Mouse (Mus musculus): ENCODE measurements around the gene Pak2. TPM values are rescaled to one million over a fixed set of nuclear protein-coding genes. Genes with fewer than 3 reads are reported as not detected.

Pak2 gene
- polyA plus RNA-seq, 1 experiment from 2014 or later, result 17.7 TPM

DNA sequence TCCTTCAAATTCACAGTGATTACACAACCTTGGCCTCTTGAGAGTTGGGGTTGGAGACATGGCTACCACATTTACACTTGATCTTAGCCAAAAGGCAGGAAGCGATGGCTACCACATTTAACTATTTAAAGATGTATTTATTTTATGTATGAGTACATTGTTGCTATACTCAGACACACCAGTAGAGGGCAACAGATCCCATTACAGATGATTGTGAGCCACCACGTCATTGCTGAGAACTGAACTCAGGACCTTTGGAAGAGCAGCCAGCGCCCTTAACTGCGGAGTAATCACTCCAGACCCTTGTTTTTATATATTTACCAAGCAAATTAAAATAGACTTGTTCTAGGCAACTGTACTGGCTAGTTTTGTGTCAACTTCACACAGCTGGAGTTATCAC is 36.8 kb downstream of the Pak2 start:
- no peak for ATAC-seq
- Histone ChIP-seq H3K4me3 (no peak overlapping the region), H3K4me1 (no peaks in the 10 kb centered on the region), H3K9me3 (replicated peaks) (no peaks in the 10 kb centered on the region), H3K36me3 (peaks cover 80% of the 10 kb centered on the region), H3K27ac (no peak overlapping the region), H3K9ac (no peak overlapping the region), H3K27me3 (replicated peaks) (no peaks in the 10 kb centered on the region), H3K4me2 (no peak overlapping the region)
- 85% methylated on average over 4 of the region's 4 CpGs for WGBS (ENCODE audit: insufficient replicate concordance)

GRCm38 (mm10) chr16:32019678-32020077 is 59.5 kb downstream of the Pak2 start:
- no peak overlapping the region for H3K4me3 ChIP-seq
- H3K4me1 ChIP-seq, result no peaks in the 10 kb centered on the region
- no peaks in the 10 kb centered on the region for H3K9me3 ChIP-seq (replicated peaks)
- 89% methylated on average over 9 of the region's 9 CpGs for WGBS (ENCODE audit: insufficient replicate concordance)
- no peak overlapping the region for H3K27ac ChIP-seq
- H3K4me2 ChIP-seq, result no peak overlapping the region
- no peaks in the 10 kb centered on the region for H3K27me3 ChIP-seq (replicated peaks)
- no peak overlapping the region for H3K9ac ChIP-seq
- ATAC-seq, result no peak
- H3K36me3 ChIP-seq, result peaks cover 81% of the 10 kb centered on the region

GRCm38 (mm10) chr16:32010330-32010729 is 68.8 kb downstream of the Pak2 start:
- no peak overlapping the region for H3K9ac ChIP-seq
- no peak overlapping the region for H3K4me2 ChIP-seq
- no peak overlapping the region for H3K27ac ChIP-seq
- H3K4me1 ChIP-seq, result 0 out of 2 replicates have a peak, but pooled peaks cover 3% of the 10 kb centered on the region
- H3K9me3 ChIP-seq (replicated peaks), result no peaks in the 10 kb centered on the region
- ATAC-seq, result 0 out of 2 replicates have a peak, but pooled peaks have one; percentile 17
- H3K27me3 ChIP-seq (replicated peaks), result no peaks in the 10 kb centered on the region
- H3K4me3 ChIP-seq, result no peak overlapping the region
- H3K36me3 ChIP-seq, result peaks cover 9% of the 10 kb centered on the region
- 70% methylated on average over 4 of the region's 4 CpGs for WGBS (ENCODE audit: insufficient replicate concordance)

- ATAC-seq, result peak; percentile 64
- H3K27ac ChIP-seq, result no peak overlapping the region
- no peak overlapping the region for H3K9ac ChIP-seq
- 32% methylated on average over 5 of the region's 5 CpGs for WGBS (ENCODE audit: insufficient replicate concordance)
- H3K9me3 ChIP-seq (replicated peaks), result no peaks in the 10 kb centered on the region
- H3K27me3 ChIP-seq (replicated peaks), result no peaks in the 10 kb centered on the region
- H3K36me3 ChIP-seq, result peaks cover 9% of the 10 kb centered on the region
- no peak overlapping the region for H3K4me3 ChIP-seq
- 0 out of 2 replicates have a peak, but pooled peaks cover 3% of the 10 kb centered on the region for H3K4me1 ChIP-seq
- 0 out of 2 replicates have a peak overlapping the region, but pooled peaks have one; percentile 14 for H3K4me2 ChIP-seq
Observed at GRCm38 (mm10) chr16:32009913-32010312, 69.2 kb downstream of the Pak2 start.

- peaks cover 3% of the 10 kb centered on the region; the same call in 1 of the 2 replicates for H3K36me3 ChIP-seq
- peaks cover 4% of the 10 kb centered on the region for H3K4me1 ChIP-seq
- H3K27me3 ChIP-seq (replicated peaks), result no peaks in the 10 kb centered on the region
- WGBS (ENCODE audit: insufficient replicate concordance), result 63% methylated on average over 10 of the region's 10 CpGs
- H3K9me3 ChIP-seq (replicated peaks), result no peaks in the 10 kb centered on the region
- no peak overlapping the region for H3K4me3 ChIP-seq
- ATAC-seq, result peak; percentile 37; the same call in 1 of the 2 replicates
- H3K9ac ChIP-seq, result no peak overlapping the region
- H3K4me2 ChIP-seq, result peak overlapping the region; percentile 28; the same call in 1 of the 2 replicates
- H3K27ac ChIP-seq, result peak overlapping the region; percentile 53
Observed at GRCm38 (mm10) chr16:32008529-32009293, 70.4 kb downstream of the Pak2 start.

- WGBS (ENCODE audit: insufficient replicate concordance), result 89% methylated on average over 3 of the region's 3 CpGs
- no peak for ATAC-seq
- H3K9me3 ChIP-seq (replicated peaks), result no peaks in the 10 kb centered on the region
- no peak overlapping the region for H3K4me3 ChIP-seq
- H3K9ac ChIP-seq, result no peak overlapping the region
- no peaks in the 10 kb centered on the region for H3K27me3 ChIP-seq (replicated peaks)
- peaks cover 27% of the 10 kb centered on the region for H3K4me1 ChIP-seq
- H3K36me3 ChIP-seq, result peaks cover 14% of the 10 kb centered on the region
- no peak overlapping the region for H3K4me2 ChIP-seq
- H3K27ac ChIP-seq, result no peak overlapping the region
Observed at GRCm38 (mm10) chr16:32004731-32005130, 74.4 kb downstream of the Pak2 start.

- Histone ChIP-seq H3K4me1 (peaks cover 31% of the 10 kb centered on the region), H3K9ac (peak within 1 kb of the TSS; percentile 88), H3K27ac (peak within 1 kb of the TSS; percentile 82), H3K27me3 (replicated peaks) (no peaks in the 10 kb centered on the region), H3K4me3 (peak within 1 kb of the TSS; percentile 92), H3K9me3 (replicated peaks) (no peaks in the 10 kb centered on the region), H3K36me3 (peaks cover 22% of the 10 kb centered on the region), H3K4me2 (peak within 1 kb of the TSS; percentile 93)
- peak; percentile 93 for ATAC-seq
- under 1% methylated on average over 66 of the region's 66 CpGs for WGBS (ENCODE audit: insufficient replicate concordance)
Observed at GRCm38 (mm10) chr16:32002509-32003477, 76.3 kb downstream of the Pak2 start, which contains the start of gene Senp5. Gene Senp5, minus strand, starts transcription at chr16:32003287.

- 82% methylated on average over 5 of the region's 5 CpGs for WGBS (ENCODE audit: insufficient replicate concordance)
- Histone ChIP-seq H3K9me3 (replicated peaks) (no peaks in the 10 kb centered on the region), H3K27ac (no peak overlapping the region), H3K36me3 (peaks cover 49% of the 10 kb centered on the region), H3K4me1 (peaks cover 19% of the 10 kb centered on the region), H3K9ac (no peak overlapping the region), H3K4me2 (no peak overlapping the region), H3K4me3 (no peak overlapping the region), H3K27me3 (replicated peaks) (no peaks in the 10 kb centered on the region)
- ATAC-seq, result no peak
Observed at GRCm38 (mm10) chr16:31996371-31996770, 82.8 kb downstream of the Pak2 start.

- no peak overlapping the region for H3K9ac ChIP-seq
- H3K9me3 ChIP-seq (replicated peaks), result no peaks in the 10 kb centered on the region
- no peaks in the 10 kb centered on the region for H3K27me3 ChIP-seq (replicated peaks)
- peaks cover 10% of the 10 kb centered on the region; the same call in 1 of the 2 replicates for H3K4me1 ChIP-seq
- no peak overlapping the region for H3K4me3 ChIP-seq
- H3K27ac ChIP-seq, result no peak overlapping the region
- H3K36me3 ChIP-seq, result peaks cover 49% of the 10 kb centered on the region
- no peak overlapping the region for H3K4me2 ChIP-seq
- no peak for ATAC-seq
Observed at GRCm38 (mm10) chr16:31993946-31994345, 85.2 kb downstream of the Pak2 start.

DNA sequence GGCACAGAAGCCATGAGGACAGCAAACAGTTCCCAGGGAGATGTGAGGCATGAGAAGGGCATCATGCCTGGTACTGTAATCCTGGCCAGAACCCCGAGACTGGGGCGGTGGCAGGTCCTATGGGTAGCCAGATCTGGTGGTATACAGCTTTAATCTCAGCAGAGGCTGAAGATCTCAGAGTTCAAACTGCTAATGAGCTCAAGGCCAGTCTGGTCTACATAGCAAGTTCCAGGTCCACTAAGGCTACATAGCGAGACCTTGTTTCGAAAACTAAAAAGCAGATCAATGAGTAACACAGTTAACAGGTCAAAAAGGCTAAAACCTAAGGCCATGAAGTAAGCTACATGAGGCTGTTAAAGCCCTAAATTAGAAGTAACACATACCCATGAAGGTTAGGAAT is 85.9 kb downstream of the Pak2 start:
- no peaks in the 10 kb centered on the region for H3K9me3 ChIP-seq (replicated peaks)
- no peak overlapping the region for H3K4me2 ChIP-seq
- peaks cover 7% of the 10 kb centered on the region; the same call in 1 of the 2 replicates for H3K4me1 ChIP-seq
- H3K9ac ChIP-seq, result no peak overlapping the region
- WGBS (ENCODE audit: insufficient replicate concordance), result 90% methylated on average over 4 of the region's 4 CpGs
- no peak overlapping the region for H3K27ac ChIP-seq
- H3K27me3 ChIP-seq (replicated peaks), result no peaks in the 10 kb centered on the region
- H3K36me3 ChIP-seq, result peaks cover 53% of the 10 kb centered on the region
- no peak for ATAC-seq
- H3K4me3 ChIP-seq, result no peak overlapping the region

DNA sequence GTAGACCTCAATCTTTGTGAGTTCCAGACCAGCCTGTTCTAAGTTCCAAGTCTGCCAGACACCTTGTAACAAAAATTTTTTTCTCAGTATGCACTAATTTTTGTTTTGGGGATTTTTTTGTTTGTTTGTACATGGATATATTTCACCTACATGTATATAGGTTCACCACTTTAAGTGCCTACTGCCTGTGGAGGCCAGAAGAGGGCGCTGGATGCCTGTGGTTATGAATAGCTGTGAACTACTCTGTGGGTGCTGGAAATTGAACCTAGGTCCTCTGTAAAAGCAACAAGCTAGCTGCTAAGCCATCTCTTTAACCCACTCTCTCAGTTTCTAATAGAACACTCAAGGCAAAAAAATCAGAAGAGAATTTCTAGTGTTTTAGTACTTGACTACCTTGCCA is 87.1 kb downstream of the Pak2 start:
- Histone ChIP-seq H3K27me3 (replicated peaks) (no peaks in the 10 kb centered on the region), H3K36me3 (peaks cover 62% of the 10 kb centered on the region), H3K9ac (no peak overlapping the region), H3K4me2 (no peak overlapping the region), H3K4me3 (no peak overlapping the region), H3K27ac (no peak overlapping the region), H3K4me1 (peaks cover 7% of the 10 kb centered on the region; the same call in 1 of the 2 replicates), H3K9me3 (replicated peaks) (no peaks in the 10 kb centered on the region)
- ATAC-seq, result no peak
- WGBS (ENCODE audit: insufficient replicate concordance), result 33% methylated on average over 1 of the region's 1 CpGs

GRCm38 (mm10) chr16:31980946-31981345 is 98.2 kb downstream of the Pak2 start:
- H3K9ac ChIP-seq, result no peak overlapping the region
- ATAC-seq, result no peak
- H3K36me3 ChIP-seq, result peaks cover 65% of the 10 kb centered on the region
- H3K27me3 ChIP-seq (replicated peaks), result no peaks in the 10 kb centered on the region
- H3K4me2 ChIP-seq, result no peak overlapping the region
- H3K27ac ChIP-seq, result no peak overlapping the region
- no peaks in the 10 kb centered on the region for H3K9me3 ChIP-seq (replicated peaks)
- no peaks in the 10 kb centered on the region for H3K4me1 ChIP-seq
- H3K4me3 ChIP-seq, result no peak overlapping the region
- 67% methylated on average over 5 of the region's 5 CpGs for WGBS (ENCODE audit: insufficient replicate concordance)
